In the genomic region with DNA sequence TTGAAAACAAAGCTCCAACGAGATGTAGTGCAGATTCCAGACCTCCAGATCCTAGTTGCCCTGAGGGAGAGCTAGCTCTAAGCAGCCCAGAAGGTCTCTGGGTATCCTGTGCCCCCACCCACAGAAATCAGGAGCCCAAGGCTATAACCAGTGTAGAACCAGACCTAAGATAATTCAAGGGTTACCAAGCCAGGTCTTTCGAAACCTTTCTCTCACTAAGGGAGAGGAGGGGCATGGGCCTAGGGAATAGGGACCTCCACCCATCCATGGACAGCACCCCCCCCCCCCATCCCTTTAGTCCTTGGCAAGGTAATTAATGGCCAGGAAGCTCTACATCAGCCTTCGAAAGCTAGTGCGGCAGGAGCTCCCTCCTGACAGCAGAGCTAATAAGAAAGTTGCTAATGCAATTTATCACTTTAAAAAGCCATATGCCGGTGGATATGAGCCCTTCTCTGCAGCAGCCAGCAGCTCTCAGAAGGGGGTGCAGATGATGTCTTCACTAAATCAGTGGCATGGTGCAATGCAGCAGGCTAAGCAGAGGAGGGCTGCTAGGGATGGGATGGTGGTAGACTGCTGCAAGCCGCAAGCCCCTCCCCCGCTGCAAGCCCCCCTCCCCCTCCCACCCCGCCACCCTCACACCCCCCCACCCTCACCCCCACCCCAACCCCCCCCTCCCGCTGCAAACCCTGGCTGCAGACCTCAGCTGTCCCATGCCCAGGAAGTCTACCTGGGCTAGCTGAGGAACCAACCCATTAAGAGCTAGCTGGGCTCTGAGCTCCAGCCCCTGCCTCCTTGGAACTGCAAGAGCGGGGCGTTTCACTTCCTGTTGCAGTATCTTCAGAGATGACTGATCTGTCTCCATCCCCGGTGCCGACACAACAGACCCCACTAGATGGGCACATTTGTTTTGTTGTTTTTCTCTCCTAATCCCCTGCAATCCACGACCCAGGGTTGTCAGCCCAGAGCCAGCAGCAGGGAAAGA, we compare ENCODE assay signal across 8 mouse cellular contexts. TPM values are rescaled to one million over a fixed set of nuclear protein-coding genes. Genes with fewer than 3 reads are reported as not detected.
DNase-seq lines count a peak whose midpoint lies in the region; ATAC-seq lines count a peak whose summit lies in the region.

No protein-coding gene starts in this region.

- peak overlapping the region; percentile 19; the same call in 1 of the 2 replicates for H3K27ac ChIP-seq in embryonic facial prominence, embryonic 10.5 days (replicated peaks)
- peak overlapping the region; percentile 25 for H3K27ac ChIP-seq in neural tube, embryonic 14.5 days (ENCODE audit: low read depth, low read length)

- no peaks in the 10 kb centered on the region for H3K36me3 ChIP-seq in embryonic facial prominence, embryonic 10.5 days (replicated peaks)
- no peaks in the 10 kb centered on the region for H3K36me3 ChIP-seq in neural tube, embryonic 14.5 days (ENCODE audit: control insufficient read depth, insufficient read depth, low read length)

- peak; percentile 26 for DNase-seq in kidney, postnatal 10 days
- DNase-seq in kidney, postnatal 14 days, result no peak
- DNase-seq in embryonic facial prominence, embryonic 10.5 days (ENCODE audit: low spot score), result no peak
- peak; percentile 46 for DNase-seq in induced T-regulatory cell, adult 2 months (ENCODE audit: low read depth)
- no peak for DNase-seq in gastrocnemius, postnatal 36 days
- DNase-seq in kidney, postnatal 36 days, result no peak
- DNase-seq in embryo, embryonic 10 days (ENCODE audit: low spot score), result no peak

- no peak overlapping the region for H3K4me2 ChIP-seq in neural tube, embryonic 14.5 days (ENCODE audit: low read depth, low read length)

- no peak overlapping the region for H3K9ac ChIP-seq in neural tube, embryonic 14.5 days (replicated peaks; ENCODE audit: low read depth, low read length)

- peaks cover 12% of the 10 kb centered on the region for H3K27me3 ChIP-seq in embryonic facial prominence, embryonic 10.5 days (replicated peaks; ENCODE audit: low read depth, poor library complexity, severe bottlenecking)
- H3K27me3 ChIP-seq in neural tube, embryonic 14.5 days (ENCODE audit: control insufficient read depth, insufficient read depth, low read length), result no peaks in the 10 kb centered on the region

- peaks cover 37% of the 10 kb centered on the region for H3K4me1 ChIP-seq in embryonic facial prominence, embryonic 10.5 days
- H3K4me1 ChIP-seq in neural tube, embryonic 14.5 days (ENCODE audit: control insufficient read depth, insufficient read depth, low read length), result peaks cover 8% of the 10 kb centered on the region; the same call in 1 of the 2 replicates

- intact Hi-C loops in gastrocnemius, postnatal 36 days (cut with DNase I), result no loop called here

- no peaks in the 10 kb centered on the region for H3K9me3 ChIP-seq in embryonic facial prominence, embryonic 10.5 days
- H3K9me3 ChIP-seq in neural tube, embryonic 14.5 days (ENCODE audit: control insufficient read depth, low read length), result no peaks in the 10 kb centered on the region

- peak; percentile 91 for ATAC-seq in neural tube, embryonic 14.5 days (ENCODE audit: low read depth)

- no peak overlapping the region for H3K4me3 ChIP-seq in embryonic facial prominence, embryonic 10.5 days
- no peak overlapping the region for H3K4me3 ChIP-seq in neural tube, embryonic 14.5 days (ENCODE audit: low read depth, low read length)

- 22% methylated on average over 14 of the region's 14 CpGs for WGBS in embryonic facial prominence, embryonic 10.5 days
- 14% methylated on average over 12 of the region's 14 CpGs for WGBS in neural tube, embryonic 14.5 days

RNA-seq across cellular contexts. Expression of gene Calm2, which starts 55.9 kb away (rescaled TPM):
- 1,075 and 1,119 TPM in 2 replicates for polyA plus RNA-seq in embryonic facial prominence, embryonic 10.5 days (2016; fragmentation: Nextera tagmentation; extraction: Ambion mirVana)
- polyA plus RNA-seq in neural tube, embryonic 14.5 days (2014; fragmentation: Nextera tagmentation; extraction: Ambion mirVana), result 3,412 and 3,701 TPM in 2 replicates
- 100 to 1,000 TPM; 131 to 155 TPM for total RNA-seq in gastrocnemius, postnatal 36 days (2021)

Comparison
In these comparisons a context has a peak if more than half of its experiments do, and no peak if none do; other contexts are left out.
1. DNase-seq: peak in kidney, postnatal 10 days (single experiment) and induced T-regulatory cell, adult 2 months (single experiment); none in kidney, postnatal 14 days (single experiment), embryonic facial prominence, embryonic 10.5 days (single experiment), gastrocnemius, postnatal 36 days (0 of 2), kidney, postnatal 36 days (0 of 2) and embryo, embryonic 10 days (single experiment).